Mouse (Mus musculus) layer of hippocampus, adult 2 months (tissue): ENCODE measurements around the gene Slc22a20. TPM values are rescaled to one million over a fixed set of nuclear protein-coding genes. Genes with fewer than 3 reads are reported as not detected.

Source experiments
- DNase-seq, 2 experiments: peaks; one replicate each; pipeline ENCODE4 v3.0.0; 2022; ENCODE audit warnings: low spot score in 2 of 2
- H3K27ac ChIP-seq: fragments of 200-600 bp; 2 replicates; pipeline ENCODE4 v1.8.1; 2022
- H3K4me3 ChIP-seq: fragments of 200-600 bp; 2 replicates; pipeline ENCODE4 v1.8.1; 2022; ENCODE audit warnings: mild to moderate bottlenecking
- CTCF ChIP-seq: fragments of 200-600 bp; conservative IDR thresholded peaks from 2 replicates; pipeline ENCODE4 v1.8.1; 2022; ENCODE audit warnings: antibody characterized with exemption, mild to moderate bottlenecking, moderate library complexity
- total RNA-seq, 2 experiments: library from RNA; stranded (reverse); gene quantifications; 2 replicates each; pipeline ENCODE4 v1.2.3; 2021

Slc22a20 gene
- total RNA-seq, 2 experiments from 2014 or later = not detected

DNA sequence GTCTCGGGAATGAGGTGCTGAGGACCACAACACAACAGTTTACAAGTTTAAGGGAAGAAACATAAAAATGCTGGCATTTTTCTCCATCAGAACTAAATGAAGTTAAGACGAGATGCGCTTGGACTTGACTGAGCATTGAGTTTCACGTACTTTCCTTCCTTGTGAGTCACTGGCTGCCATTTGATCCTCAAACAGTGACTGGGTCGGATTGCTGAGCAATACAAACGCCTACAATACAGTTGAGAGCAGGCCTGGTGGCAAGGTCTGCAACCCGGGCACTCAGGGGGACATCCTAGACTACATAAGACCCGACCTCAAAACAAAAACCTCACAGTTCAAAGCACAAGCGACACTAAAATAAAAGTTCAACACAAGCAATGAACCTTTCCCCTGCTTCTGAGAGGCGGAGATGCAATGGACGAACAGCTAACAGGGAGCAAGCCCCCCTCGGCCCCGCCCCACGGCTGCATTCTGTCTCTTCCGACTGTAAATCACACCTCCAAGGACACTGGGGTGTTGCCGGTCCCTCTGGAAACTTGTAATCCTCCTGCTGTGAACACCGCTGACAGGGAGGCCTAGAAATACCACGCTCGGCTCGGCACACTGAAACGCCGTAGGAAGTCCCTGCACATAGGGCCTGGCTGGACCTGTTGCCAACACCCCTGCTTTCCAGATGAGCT, 31.8 kb downstream of the Slc22a20 start:
- H3K4me3 ChIP-seq = no peak overlapping the region
- TF ChIP-seq CTCF = no peak
- H3K27ac ChIP-seq = no peak overlapping the region
- no peak for DNase-seq

GRCm38 (mm10) chr19:5953201-5953770, 32.7 kb downstream of the Slc22a20 start:
- TF ChIP-seq CTCF = no peak
- Histone ChIP-seq H3K27ac (no peak overlapping the region), H3K4me3 (no peak overlapping the region)
- no peak for DNase-seq

DNA sequence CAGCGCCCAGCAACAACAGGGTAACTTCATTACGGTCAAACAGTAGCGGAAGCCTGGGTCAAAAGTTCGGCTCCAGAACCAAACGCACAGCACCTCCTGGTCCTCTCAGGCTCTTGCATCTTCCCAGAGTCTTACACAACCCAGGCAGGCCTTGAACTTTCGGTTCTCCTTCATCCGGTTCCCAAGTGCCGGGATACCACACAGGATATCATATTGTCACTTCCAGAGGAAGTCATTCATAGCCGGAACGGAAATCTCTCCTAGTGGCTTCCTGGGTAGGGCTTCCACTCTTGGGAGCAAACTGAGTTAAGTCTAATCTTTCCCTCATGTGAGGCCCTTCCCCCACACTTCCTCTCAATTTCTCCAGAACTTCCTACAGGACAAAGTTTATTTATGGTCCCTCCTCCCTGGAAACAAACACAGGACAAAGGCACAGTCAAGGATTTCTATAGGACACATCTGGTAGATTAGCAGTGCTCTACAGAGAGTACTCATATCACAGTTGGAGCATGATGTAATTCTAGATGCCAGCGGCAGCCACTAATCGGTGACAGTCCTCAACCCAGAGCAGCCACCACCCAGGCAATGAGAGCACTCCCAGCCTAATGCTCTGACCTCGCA, 33.8 kb downstream of the Slc22a20 start:
- TF ChIP-seq CTCF = no peak
- H3K27ac ChIP-seq = peak overlapping the region; percentile 44; the same call in 1 of the 2 replicates
- H3K4me3 ChIP-seq = no peak overlapping the region
- DNase-seq = no peak

DNA sequence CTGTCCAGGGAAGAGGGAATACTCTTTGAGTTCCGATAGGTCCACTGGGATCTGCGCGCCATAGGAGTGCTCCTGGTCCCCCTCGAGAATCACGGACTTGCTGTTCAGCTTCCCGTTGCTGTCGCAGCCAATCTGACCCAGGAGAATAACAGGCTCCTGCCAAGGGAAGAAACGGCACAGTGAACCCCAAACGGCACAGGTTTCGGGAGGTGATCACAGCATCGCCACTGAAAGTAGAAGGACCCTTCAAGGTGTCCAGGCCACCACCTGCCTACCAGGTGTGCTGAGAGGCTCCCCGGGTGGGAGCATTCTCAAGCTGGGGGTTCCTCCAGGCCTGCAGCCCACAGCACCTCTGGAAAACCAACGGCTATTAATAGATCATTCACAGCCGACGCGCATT, 34.3 kb downstream of the Slc22a20 start:
- TF ChIP-seq CTCF = no peak
- no peak overlapping the region for H3K4me3 ChIP-seq
- no peak for DNase-seq
- H3K27ac ChIP-seq = no peak overlapping the region

GRCm38 (mm10) chr19:5950218-5950617, 35.7 kb downstream of the Slc22a20 start:
- no peak overlapping the region for H3K27ac ChIP-seq
- DNase-seq = no peak
- TF ChIP-seq CTCF = no peak
- H3K4me3 ChIP-seq = no peak overlapping the region

DNA sequence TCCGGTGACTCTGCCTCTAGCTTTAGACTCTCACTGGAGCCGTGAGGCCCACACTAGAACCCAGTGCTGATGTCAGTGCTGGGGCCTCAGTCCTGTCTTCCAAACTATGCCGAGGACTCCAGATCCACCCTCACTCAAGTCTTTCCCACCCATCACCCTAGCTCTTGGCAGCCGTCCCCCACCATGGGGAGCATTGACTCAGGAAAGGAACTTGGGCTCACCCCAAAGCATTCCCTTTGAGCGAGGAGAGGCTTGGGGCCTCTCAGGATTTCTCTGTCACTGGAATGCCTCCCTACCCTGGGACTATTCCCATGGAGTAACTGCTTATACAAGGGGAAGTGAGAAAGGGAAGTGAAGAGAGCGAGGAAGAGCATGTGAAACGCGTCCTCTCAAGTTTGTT, 40.1 kb downstream of the Slc22a20 start:
- Histone ChIP-seq H3K4me3 (no peak overlapping the region), H3K27ac (peak overlapping the region; percentile 83)
- DNase-seq = no peak
- TF ChIP-seq CTCF = no peak

GRCm38 (mm10) chr19:5945027-5945426, 40.9 kb downstream of the Slc22a20 start:
- Histone ChIP-seq H3K4me3 (no peak overlapping the region), H3K27ac (peak overlapping the region; percentile 83)
- TF ChIP-seq CTCF = no peak
- DNase-seq = peak in 1 of 2 experiments; percentile 15

DNA sequence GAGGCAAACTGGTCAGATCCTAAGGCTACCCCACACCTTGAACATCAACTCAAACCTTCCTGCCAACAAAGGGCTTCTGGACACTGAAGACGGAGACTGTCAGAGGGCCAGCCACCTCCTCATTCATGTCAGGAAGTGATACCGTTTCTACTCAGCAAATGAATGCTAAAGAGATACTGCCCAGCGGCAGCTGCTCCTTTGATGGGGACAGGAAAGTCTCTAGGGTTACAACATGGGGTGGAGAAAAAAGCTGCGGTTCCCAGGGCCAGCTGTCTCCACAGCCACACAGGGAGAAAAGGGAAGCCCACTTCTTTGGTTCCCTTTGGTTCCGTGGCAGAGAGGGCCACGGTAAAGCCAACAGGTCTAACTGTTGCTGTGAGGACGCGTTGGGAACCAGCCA, 41.8 kb downstream of the Slc22a20 start:
- peak overlapping the region; percentile 77 for H3K27ac ChIP-seq
- H3K4me3 ChIP-seq = no peak overlapping the region
- TF ChIP-seq CTCF = no peak
- DNase-seq = no peak

GRCm38 (mm10) chr19:5943404-5943803, 42.5 kb downstream of the Slc22a20 start:
- Histone ChIP-seq H3K27ac (peak overlapping the region; percentile 39; the same call in 1 of the 2 replicates), H3K4me3 (no peak overlapping the region)
- DNase-seq = no peak
- no peak for TF ChIP-seq CTCF

DNA sequence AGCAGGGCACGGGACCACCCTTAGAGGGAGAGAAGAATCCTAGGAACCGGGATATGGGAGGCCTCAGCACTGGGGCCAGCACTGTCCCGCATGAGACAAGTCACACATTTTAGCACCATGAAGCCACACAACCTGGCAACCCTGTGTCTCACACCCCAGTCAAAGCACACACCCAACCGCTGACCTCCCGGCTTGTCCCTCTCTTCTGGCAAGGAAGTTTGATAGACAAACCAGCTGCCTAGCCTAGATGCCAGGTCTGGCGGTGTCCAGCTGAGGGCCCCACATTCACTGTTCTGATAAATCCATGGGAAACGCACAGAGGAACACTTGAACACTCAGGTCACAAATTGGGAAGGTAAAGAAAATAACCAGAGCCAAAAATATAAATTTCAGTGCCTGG, 43.4 kb downstream of the Slc22a20 start:
- no peak for TF ChIP-seq CTCF

DNA sequence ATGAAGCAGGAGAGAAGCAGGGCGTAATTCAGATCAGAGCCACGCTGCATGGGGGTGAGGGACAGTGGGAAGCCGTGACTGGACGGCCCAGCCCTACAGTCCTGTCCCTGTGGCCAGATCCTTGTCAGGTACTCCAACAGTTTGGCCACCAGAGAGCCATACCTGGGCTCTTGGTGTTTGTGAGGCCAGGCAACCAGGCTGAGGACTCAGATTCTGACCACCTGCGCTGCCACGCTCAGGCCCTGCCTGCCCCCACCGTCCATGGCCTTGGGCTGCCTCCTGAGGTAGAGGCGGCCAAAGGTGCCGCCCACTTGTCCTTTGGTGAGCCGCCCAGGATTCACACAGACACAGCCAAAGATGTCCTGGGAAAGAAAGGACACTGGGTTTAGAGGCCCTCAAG, 45.3 kb downstream of the Slc22a20 start:
- TF ChIP-seq CTCF = no peak
- H3K4me3 ChIP-seq = no peak overlapping the region
- no peak for DNase-seq
- H3K27ac ChIP-seq = no peak overlapping the region

More for the DNA sequence above, 43.4 kb downstream of the Slc22a20 start:
- no peak for DNase-seq
- H3K27ac ChIP-seq = peak overlapping the region; percentile 39; the same call in 1 of the 2 replicates
- H3K4me3 ChIP-seq = no peak overlapping the region

DNA sequence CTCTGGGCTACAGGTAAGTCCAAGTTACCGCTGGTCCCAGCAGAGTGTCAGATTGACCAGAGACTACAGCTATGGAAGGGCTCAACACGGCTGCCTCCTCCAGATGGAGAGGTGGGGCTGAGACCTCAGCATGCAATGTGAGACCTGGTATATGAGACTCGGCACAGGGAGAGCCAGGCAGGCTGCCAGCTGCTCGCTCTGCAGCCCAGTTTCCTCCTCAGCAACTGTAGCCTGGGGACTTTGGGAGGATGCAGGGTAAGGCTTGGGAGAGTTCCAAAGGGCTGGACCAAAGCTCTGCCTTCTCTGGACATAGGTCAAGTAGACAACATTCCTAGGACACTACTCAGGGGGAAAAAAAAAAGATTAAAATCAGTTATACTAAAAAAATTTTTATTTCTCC, 45.8 kb downstream of the Slc22a20 start:
- no peak for DNase-seq
- peak overlapping the region; percentile 39; the same call in 1 of the 2 replicates for H3K27ac ChIP-seq
- no peak overlapping the region for H3K4me3 ChIP-seq
- no peak for TF ChIP-seq CTCF

DNA sequence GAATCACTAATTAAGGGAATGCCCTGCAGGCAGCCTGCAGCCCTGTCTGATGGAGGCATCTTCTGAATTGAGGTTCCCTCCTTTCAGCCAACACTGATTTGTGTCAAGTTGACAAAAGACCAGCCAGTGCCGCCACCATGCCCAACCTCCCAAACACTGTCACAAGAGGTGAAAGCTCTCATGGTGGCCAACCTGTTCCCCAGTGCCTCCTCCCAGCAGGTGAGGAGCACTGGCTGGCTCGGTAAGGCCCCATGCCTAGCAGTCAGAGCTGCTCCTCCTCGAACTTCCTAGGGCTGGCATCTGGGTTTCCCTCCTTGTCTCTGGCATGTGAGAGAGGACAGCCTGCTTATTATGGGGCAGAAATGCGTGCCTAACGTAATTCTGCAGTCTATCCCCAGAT, 46.2 kb downstream of the Slc22a20 start:
- no peak for DNase-seq
- no peak for TF ChIP-seq CTCF
- Histone ChIP-seq H3K27ac (peak overlapping the region; percentile 39; the same call in 1 of the 2 replicates), H3K4me3 (no peak overlapping the region)

DNA sequence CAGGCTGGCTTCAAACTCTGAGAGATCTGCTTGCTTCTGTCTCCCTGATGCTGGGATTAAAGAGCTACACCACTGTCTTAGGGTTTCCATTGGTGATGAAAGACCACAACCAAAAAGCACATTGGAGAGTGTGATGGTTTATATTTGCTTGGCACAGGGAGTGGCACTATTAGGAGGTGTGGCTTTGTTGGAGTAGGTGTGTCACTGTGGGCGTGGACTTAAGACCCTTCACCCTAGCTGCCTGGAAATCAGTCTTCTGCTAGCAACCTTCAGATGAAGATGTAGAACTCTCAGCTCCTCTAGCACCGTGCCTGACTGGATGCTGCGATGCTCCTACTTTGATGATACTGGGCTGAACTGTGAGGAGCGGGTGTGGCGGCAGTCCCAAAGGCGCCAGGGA, 47.4 kb downstream of the Slc22a20 start:
- H3K27ac ChIP-seq = 0 out of 2 replicates have a peak overlapping the region, but pooled peaks have one; percentile 28
- no peak for DNase-seq
- H3K4me3 ChIP-seq = no peak overlapping the region
- no peak for TF ChIP-seq CTCF
